Mouse (Mus musculus) leukemia stem cell, adult 10-12 weeks (primary cell): ENCODE data around the gene Elmo1. TPM values are rescaled to one million over a fixed set of nuclear protein-coding genes. Genes with fewer than 3 reads are reported as not detected.

Experiments
- polyA plus RNA-seq: library from polyadenylated mRNA; stranded (reverse); fragments of >175 nt; gene quantifications from 2 replicates; pipeline ENCODE4 v1.2.3, GENCODE M21; 2012; ENCODE audit warnings: low replicate concordance

Gene Elmo1
- 1.9 and 3.0 TPM in 2 replicates for polyA plus RNA-seq

DNA sequence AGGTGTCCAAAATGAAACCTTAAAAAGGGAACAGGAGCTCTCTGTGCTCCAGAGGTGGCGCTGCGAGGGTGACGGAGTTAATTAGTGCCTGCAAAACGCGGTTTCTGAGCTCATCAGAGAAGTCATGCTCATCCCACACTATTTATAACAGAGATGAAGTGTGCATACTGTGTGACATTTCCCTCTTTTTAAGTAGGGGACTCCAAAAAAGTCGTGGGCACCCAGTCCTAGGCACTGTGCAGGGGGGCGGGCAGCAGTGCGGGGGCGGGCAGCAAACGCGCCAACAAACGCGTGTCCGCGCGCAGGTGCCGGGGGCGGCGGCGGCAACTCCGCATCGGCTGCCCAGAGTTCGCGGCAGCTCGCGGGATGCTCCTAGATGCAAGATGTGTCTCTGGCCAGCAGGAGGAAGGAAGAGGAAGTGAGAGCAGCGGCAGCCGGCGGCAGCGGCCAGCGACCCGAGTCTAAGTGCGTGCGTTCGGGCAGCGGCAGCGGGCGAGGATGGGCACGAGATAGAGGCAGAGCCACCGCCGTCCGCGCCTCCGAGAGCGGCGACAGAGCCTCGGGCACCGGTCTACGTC lies at the start of gene Elmo1:
Elmo1 (plus strand) TSS at position 464 of the 578 bp plus-strand sequence.

